Mouse (Mus musculus): ENCODE data around the gene Foxa3. TPM values are rescaled to one million over a fixed set of nuclear protein-coding genes. Genes with fewer than 3 reads are reported as not detected.
A peak's percentile ranks its signal among the peaks of the same experiment; 100 is the strongest.

Foxa3 gene
- total and polyA plus RNA-seq, 2 experiments from 2014 or later, result not detected

DNA sequence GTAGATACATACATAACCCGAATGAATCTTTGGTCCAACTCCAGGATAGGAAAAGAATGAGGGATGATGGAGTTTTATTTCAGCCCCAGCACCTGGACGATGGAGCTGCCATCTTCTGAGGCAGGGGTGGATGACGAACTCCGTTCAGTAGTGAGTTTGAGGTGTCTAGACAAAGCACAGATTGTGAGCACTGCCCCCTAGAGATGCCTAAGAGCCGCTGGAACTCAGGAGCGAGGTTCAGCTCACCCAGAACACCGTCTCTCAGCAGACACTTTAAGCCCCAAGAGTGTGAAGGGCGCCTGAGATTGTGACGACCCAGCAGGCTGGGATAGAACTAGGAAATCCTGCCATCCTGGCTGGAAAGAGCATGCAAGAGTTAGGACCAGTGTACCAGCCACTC is 24.5 kb downstream of the Foxa3 start:
- Histone ChIP-seq H3K4me2 (ENCODE audit: low read depth, low read length) (no peak overlapping the region), H3K9me3 (replicated peaks; ENCODE audit: control insufficient read depth, low read length) (no peaks in the 10 kb centered on the region), H3K36me3 (replicated peaks; ENCODE audit: control insufficient read depth, insufficient read depth, low read length) (0 out of 2 replicates have a peak, but pooled peaks cover 12% of the 10 kb centered on the region), H3K27ac (ENCODE audit: low read depth) (no peak overlapping the region), H3K27me3 (ENCODE audit: control insufficient read depth, insufficient read depth, low read length) (no peaks in the 10 kb centered on the region), H3K4me1 (ENCODE audit: control insufficient read depth, insufficient read depth) (no peaks in the 10 kb centered on the region), H3K9ac (replicated peaks; ENCODE audit: low read depth, low read length) (no peak overlapping the region), H3K4me3 (ENCODE audit: low read depth, low read length) (no peak overlapping the region)
- DNase-seq (ENCODE audit: low spot score), result no peak
- WGBS, result 38% methylated on average over 9 of the region's 9 CpGs
- no peak for ATAC-seq (ENCODE audit: insufficient read depth, low read depth)
- TF ChIP-seq CTCF (IDR thresholded peaks at IDR 0.05; ENCODE audit: low read depth) (no peak; the same call in 1 of the 2 replicates), EP300 (IDR thresholded peaks at IDR 0.05; ENCODE audit: low read depth) (no peak)

DNA sequence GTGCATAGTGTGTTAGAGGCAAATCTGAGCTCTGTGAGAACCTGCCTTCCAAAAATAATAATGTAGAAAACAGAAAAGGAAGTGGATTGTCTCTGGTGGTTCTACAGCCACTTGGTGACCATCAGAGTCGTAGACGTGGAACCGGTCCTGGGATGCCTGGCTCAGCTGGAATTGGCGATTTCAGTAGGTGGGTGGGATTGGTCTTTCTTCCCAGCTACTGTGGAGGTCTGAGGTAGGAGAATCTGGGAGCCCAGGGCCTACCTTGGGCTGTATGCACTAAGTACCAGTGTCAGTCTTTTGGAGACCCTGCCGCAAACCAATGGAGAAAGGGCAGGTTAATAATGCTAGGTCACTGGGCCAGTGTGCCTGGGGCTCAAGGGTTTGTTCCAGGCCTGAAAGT is 30.3 kb downstream of the Foxa3 start:
- 0 out of 2 replicates have a peak, but pooled peaks cover 12% of the 10 kb centered on the region for H3K36me3 ChIP-seq (replicated peaks; ENCODE audit: control insufficient read depth, insufficient read depth, low read length)
- WGBS, result 93% methylated on average over 5 of the region's 5 CpGs
- H3K4me3 ChIP-seq (ENCODE audit: low read depth, low read length), result no peak overlapping the region
- H3K9me3 ChIP-seq (replicated peaks; ENCODE audit: control insufficient read depth, low read length), result no peaks in the 10 kb centered on the region
- no peak overlapping the region for H3K9ac ChIP-seq (replicated peaks; ENCODE audit: low read depth, low read length)
- DNase-seq (ENCODE audit: low spot score), result no peak
- no peak overlapping the region for H3K27ac ChIP-seq (ENCODE audit: low read depth)
- H3K4me2 ChIP-seq (ENCODE audit: low read depth, low read length), result no peak overlapping the region
- H3K27me3 ChIP-seq (ENCODE audit: control insufficient read depth, insufficient read depth, low read length), result peaks cover 19% of the 10 kb centered on the region; the same call in 1 of the 2 replicates
- ATAC-seq (ENCODE audit: insufficient read depth, low read depth), result no peak
- TF ChIP-seq CTCF (IDR thresholded peaks at IDR 0.05; ENCODE audit: low read depth) (no peak), EP300 (IDR thresholded peaks at IDR 0.05; ENCODE audit: low read depth) (no peak)
- peaks cover 5% of the 10 kb centered on the region for H3K4me1 ChIP-seq (ENCODE audit: control insufficient read depth, insufficient read depth)

DNA sequence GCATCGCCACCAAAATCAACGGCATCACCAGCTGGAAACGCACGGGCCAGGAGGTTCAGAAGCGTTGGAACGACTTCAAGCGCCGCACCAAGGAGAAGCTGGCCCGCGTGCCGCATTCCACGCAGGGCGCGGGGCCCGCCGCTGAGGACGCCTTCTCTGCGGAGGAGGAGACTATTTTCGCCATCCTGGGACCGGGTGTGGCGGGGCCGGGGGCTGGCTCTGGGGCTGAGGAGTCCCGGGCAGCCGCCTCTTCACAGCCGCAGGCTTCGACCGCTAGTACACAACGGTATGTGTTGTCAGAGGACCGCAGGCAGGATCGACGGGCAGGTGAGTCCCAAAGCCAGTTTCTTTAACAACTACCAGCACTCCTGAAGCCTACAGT is 31.1 kb downstream of the Foxa3 start:
- peaks cover 19% of the 10 kb centered on the region; the same call in 1 of the 2 replicates for H3K27me3 ChIP-seq (ENCODE audit: control insufficient read depth, insufficient read depth, low read length)
- 4% methylated on average over 30 of the region's 31 CpGs for WGBS
- H3K4me2 ChIP-seq (ENCODE audit: low read depth, low read length), result peak overlapping the region; percentile 89
- no peak overlapping the region for H3K27ac ChIP-seq (ENCODE audit: low read depth)
- ATAC-seq (ENCODE audit: insufficient read depth, low read depth), result no peak
- DNase-seq (ENCODE audit: low spot score), result no peak
- 0 out of 2 replicates have a peak, but pooled peaks cover 12% of the 10 kb centered on the region for H3K36me3 ChIP-seq (replicated peaks; ENCODE audit: control insufficient read depth, insufficient read depth, low read length)
- H3K9ac ChIP-seq (replicated peaks; ENCODE audit: low read depth, low read length), result peak overlapping the region; percentile 10; the same call in 1 of the 2 replicates
- no peaks in the 10 kb centered on the region for H3K9me3 ChIP-seq (replicated peaks; ENCODE audit: control insufficient read depth, low read length)
- TF ChIP-seq CTCF (IDR thresholded peaks at IDR 0.05; ENCODE audit: low read depth), result no peak
- no peak for TF ChIP-seq EP300 (IDR thresholded peaks at IDR 0.05; ENCODE audit: low read depth)
- peak overlapping the region; percentile 56 for H3K4me3 ChIP-seq (ENCODE audit: low read depth, low read length)
- H3K4me1 ChIP-seq (ENCODE audit: control insufficient read depth, insufficient read depth), result peaks cover 5% of the 10 kb centered on the region

GRCm38 (mm10) chr7:18991660-18992293 is 31.6 kb downstream of the Foxa3 start:
- ATAC-seq (ENCODE audit: insufficient read depth, low read depth) (no peak), DNase-seq (ENCODE audit: low spot score) (no peak)
- H3K9me3 ChIP-seq (replicated peaks; ENCODE audit: control insufficient read depth, low read length), result no peaks in the 10 kb centered on the region
- TF ChIP-seq CTCF (IDR thresholded peaks at IDR 0.05; ENCODE audit: low read depth) (no peak), EP300 (IDR thresholded peaks at IDR 0.05; ENCODE audit: low read depth) (no peak)
- no peak overlapping the region for H3K27ac ChIP-seq (ENCODE audit: low read depth)
- WGBS, result under 1% methylated on average over 59 of the region's 59 CpGs
- 0 out of 2 replicates have a peak, but pooled peaks cover 12% of the 10 kb centered on the region for H3K36me3 ChIP-seq (replicated peaks; ENCODE audit: control insufficient read depth, insufficient read depth, low read length)
- H3K4me2 ChIP-seq (ENCODE audit: low read depth, low read length), result peak overlapping the region; percentile 89
- peak overlapping the region; percentile 10; the same call in 1 of the 2 replicates for H3K9ac ChIP-seq (replicated peaks; ENCODE audit: low read depth, low read length)
- peak overlapping the region; percentile 56 for H3K4me3 ChIP-seq (ENCODE audit: low read depth, low read length)
- H3K27me3 ChIP-seq (ENCODE audit: control insufficient read depth, insufficient read depth, low read length), result peaks cover 19% of the 10 kb centered on the region; the same call in 1 of the 2 replicates
- peaks cover 5% of the 10 kb centered on the region for H3K4me1 ChIP-seq (ENCODE audit: control insufficient read depth, insufficient read depth)

DNA sequence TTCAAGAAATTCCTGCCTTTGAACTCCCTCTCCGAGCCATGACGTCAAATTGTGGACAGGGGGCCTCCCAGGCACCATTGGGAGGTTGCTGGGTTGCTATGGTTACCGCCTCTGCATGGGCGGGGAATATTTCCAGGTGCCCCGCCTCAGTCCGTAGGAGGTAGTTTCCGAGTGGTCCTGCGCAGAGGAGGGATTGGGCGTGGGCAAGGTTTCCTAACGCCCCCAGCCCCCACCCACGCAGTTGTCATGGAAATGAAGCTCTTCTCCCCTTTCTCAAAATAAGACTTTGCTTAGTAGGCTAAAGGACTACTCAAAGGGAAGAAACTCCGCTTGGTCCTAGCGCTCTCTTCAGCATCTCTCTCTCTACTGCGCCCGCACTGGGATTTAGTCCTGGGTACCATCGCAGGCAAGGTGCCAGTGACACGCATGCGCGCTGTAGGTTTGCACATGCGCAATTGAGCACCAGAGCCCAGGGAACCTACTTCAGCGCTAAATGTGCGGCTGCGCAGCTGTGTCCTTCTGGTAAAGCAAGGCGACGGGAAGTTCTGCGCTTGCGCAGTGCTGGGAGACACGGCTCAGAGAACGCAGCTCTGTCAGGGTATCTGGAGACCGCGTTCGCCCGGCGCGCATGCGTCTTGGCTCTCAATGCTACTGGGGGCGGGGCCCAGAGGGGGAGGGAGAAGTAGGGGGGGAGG is 32.6 kb downstream of the Foxa3 start, which contains the start of gene Mypop:
Gene Mypop (plus strand): TSS at position 645 of the 695 bp plus-strand sequence.
- Histone ChIP-seq H3K9me3 (replicated peaks; ENCODE audit: control insufficient read depth, low read length) (no peaks in the 10 kb centered on the region), H3K27me3 (ENCODE audit: control insufficient read depth, insufficient read depth, low read length) (peaks cover 19% of the 10 kb centered on the region; the same call in 1 of the 2 replicates), H3K4me1 (ENCODE audit: control insufficient read depth, insufficient read depth) (peaks cover 5% of the 10 kb centered on the region), H3K27ac (ENCODE audit: low read depth) (no peak within 1 kb of the TSS), H3K4me3 (ENCODE audit: low read depth, low read length) (peak within 1 kb of the TSS; percentile 56), H3K36me3 (replicated peaks; ENCODE audit: control insufficient read depth, insufficient read depth, low read length) (0 out of 2 replicates have a peak, but pooled peaks cover 4% of the 10 kb centered on the region), H3K9ac (replicated peaks; ENCODE audit: low read depth, low read length) (peak within 1 kb of the TSS; percentile 10; the same call in 1 of the 2 replicates), H3K4me2 (ENCODE audit: low read depth, low read length) (peak within 1 kb of the TSS; percentile 89)
- under 1% methylated on average over 37 of the region's 37 CpGs for WGBS
- TF ChIP-seq CTCF (IDR thresholded peaks at IDR 0.05; ENCODE audit: low read depth) (no peak), EP300 (IDR thresholded peaks at IDR 0.05; ENCODE audit: low read depth) (no peak)
- peak; percentile 100 for DNase-seq (ENCODE audit: low spot score)
- peak; percentile 96 for ATAC-seq (ENCODE audit: insufficient read depth, low read depth)

Data from heart, postnatal 0 days (tissue).